In genomic region chr2:32181364-32181763, GRCm38 (mm10) we compare ENCODE assay signal across 13 mouse cellular contexts. TPM values are rescaled to one million over a fixed set of nuclear protein-coding genes. Genes with fewer than 3 reads are reported as not detected.
DNase-seq lines count a peak whose midpoint lies in the region; ATAC-seq lines count a peak whose summit lies in the region.
"Had no signal": no experiment of that assay in that cellular context is flagged by ENCODE, and none has a peak within 500 bp of the region (broad histone marks: within the 10 kb centered on the region; RNA-seq: fewer than 3 reads in every experiment).

No protein-coding gene starts in this region.

- H3K9me3 ChIP-seq in heart, embryonic 15.5 days (replicated peaks) = no peaks in the 10 kb centered on the region
- no peaks in the 10 kb centered on the region for H3K9me3 ChIP-seq in midbrain, embryonic 13.5 days
- H3K9me3 ChIP-seq in midbrain, embryonic 15.5 days = no peaks in the 10 kb centered on the region

- no peak overlapping the region for H3K4me3 ChIP-seq in heart, embryonic 15.5 days
- no peak overlapping the region for H3K4me3 ChIP-seq in midbrain, embryonic 13.5 days (replicated peaks)
- H3K4me3 ChIP-seq in midbrain, embryonic 15.5 days = no peak overlapping the region
- H3K4me3 ChIP-seq: left cerebral cortex, adult 2 months had no signal

- peaks cover 18% of the 10 kb centered on the region for H3K36me3 ChIP-seq in heart, embryonic 15.5 days
- H3K36me3 ChIP-seq in midbrain, embryonic 13.5 days = peaks cover 34% of the 10 kb centered on the region
- H3K36me3 ChIP-seq in midbrain, embryonic 15.5 days (replicated peaks) = peaks cover 9% of the 10 kb centered on the region

- H3K4me1 ChIP-seq in heart, embryonic 15.5 days (replicated peaks) = peaks cover 77% of the 10 kb centered on the region
- peaks cover 71% of the 10 kb centered on the region for H3K4me1 ChIP-seq in midbrain, embryonic 13.5 days (replicated peaks)
- peaks cover 63% of the 10 kb centered on the region for H3K4me1 ChIP-seq in midbrain, embryonic 15.5 days

- no peak overlapping the region for H3K9ac ChIP-seq in heart, embryonic 15.5 days
- peak overlapping the region; percentile 19; the same call in 1 of the 2 replicates for H3K9ac ChIP-seq in midbrain, embryonic 13.5 days (replicated peaks)
- H3K9ac ChIP-seq in midbrain, embryonic 15.5 days = no peak overlapping the region

- no peak overlapping the region for H3K4me2 ChIP-seq in heart, embryonic 15.5 days
- no peak overlapping the region for H3K4me2 ChIP-seq in midbrain, embryonic 13.5 days (replicated peaks)
- no peak overlapping the region for H3K4me2 ChIP-seq in midbrain, embryonic 15.5 days

- H3K27me3 ChIP-seq in heart, embryonic 15.5 days = no peaks in the 10 kb centered on the region
- no peaks in the 10 kb centered on the region for H3K27me3 ChIP-seq in midbrain, embryonic 13.5 days
- no peaks in the 10 kb centered on the region for H3K27me3 ChIP-seq in midbrain, embryonic 15.5 days (replicated peaks)

- intact Hi-C loops in heart, postnatal 14 days (cut with DNase I) = no loop called here
- intact Hi-C loops in left cerebral cortex, postnatal 36 days (cut with DNase I) = no loop called here

- peak overlapping the region; percentile 35; the same call in 1 of the 2 replicates for H3K27ac ChIP-seq in heart, embryonic 15.5 days
- peak overlapping the region; percentile 51 for H3K27ac ChIP-seq in midbrain, embryonic 13.5 days
- H3K27ac ChIP-seq in midbrain, embryonic 15.5 days = no peak overlapping the region
- H3K27ac ChIP-seq: left cerebral cortex, adult 2 months had no signal

- no peak for DNase-seq in heart, postnatal 14 days
- DNase-seq in gonadal fat pad, adult 2 months (ENCODE audit: low read depth) = peak; percentile 77
- peak; percentile 66 to 81 for DNase-seq in thymus, postnatal 10 days (ENCODE audit: low spot score in 2 of 2)
- no peak for DNase-seq in left cerebral cortex, postnatal 36 days (ENCODE audit: low spot score in 2 of 2)
- no peak for DNase-seq in lung, adult 18-20 months
- DNase-seq: cerebellum, postnatal 36 days; heart, adult 18-20 months; right cerebral cortex, postnatal 14 days had no signal

- WGBS in heart, embryonic 15.5 days = 74% methylated on average over 5 of the region's 5 CpGs
- WGBS in midbrain, embryonic 13.5 days = 74% methylated on average over 5 of the region's 5 CpGs
- WGBS in midbrain, embryonic 15.5 days = 63% methylated on average over 5 of the region's 5 CpGs

- no peak for ATAC-seq in heart, embryonic 15.5 days (replicated peaks; ENCODE audit: insufficient number of reproducible peaks, insufficient read depth, low FRiP score, low read depth)
- ATAC-seq in midbrain, embryonic 13.5 days = no peak
- ATAC-seq in midbrain, embryonic 15.5 days (replicated peaks) = no peak
- ATAC-seq: inflammation-experienced regulatory T-cells, adult 6 months had no signal

RNA-seq across cellular contexts. Expression of gene Prrc2b, which starts 30.5 kb away (rescaled TPM):
- polyA plus RNA-seq in heart, embryonic 15.5 days (2015; fragmentation: Nextera tagmentation; extraction: Ambion mirVana) = 21.0 and 34.8 TPM in 2 replicates
- 100 to 1,000 TPM in 1 of 2 experiments, 10 to 100 TPM in 1; 92.9 to 101 TPM for total RNA-seq in heart, postnatal 14 days (2021)
- polyA plus RNA-seq in midbrain, embryonic 13.5 days (2015; fragmentation: Nextera tagmentation; extraction: Ambion mirVana) = 68.4 and 77.5 TPM in 2 replicates
- polyA plus RNA-seq in midbrain, embryonic 15.5 days (2015; fragmentation: Nextera tagmentation; extraction: Ambion mirVana) = 85.4 and 92.2 TPM in 2 replicates
- 42.7 and 62.1 TPM in 2 replicates for polyA plus RNA-seq in gonadal fat pad, adult 2 months (2012; rRNA removed)
- 100 to 1,000 TPM; 257 to 259 TPM for total RNA-seq in left cerebral cortex, postnatal 36 days (2021)

RNA-seq across cellular contexts. Expression of gene Pomt1, which starts 55.0 kb away (rescaled TPM):
- polyA plus RNA-seq in heart, embryonic 15.5 days (2015; fragmentation: Nextera tagmentation; extraction: Ambion mirVana) = 15.4 and 18.0 TPM in 2 replicates
- total RNA-seq in heart, postnatal 14 days (2021) = 10 to 100 TPM; 11.7 to 13.4 TPM
- 28.2 and 28.6 TPM in 2 replicates for polyA plus RNA-seq in midbrain, embryonic 13.5 days (2015; fragmentation: Nextera tagmentation; extraction: Ambion mirVana)
- polyA plus RNA-seq in midbrain, embryonic 15.5 days (2015; fragmentation: Nextera tagmentation; extraction: Ambion mirVana) = 32.8 and 37.7 TPM in 2 replicates
- polyA plus RNA-seq in gonadal fat pad, adult 2 months (2012; rRNA removed) = 27.7 and 29.2 TPM in 2 replicates
- total RNA-seq in left cerebral cortex, postnatal 36 days (2021) = 10 to 100 TPM; 16.3 to 22.1 TPM

Comparison
In these comparisons a context has a peak if more than half of its experiments do, and no peak if none do; other contexts are left out.
1. DNase-seq: peak in gonadal fat pad, adult 2 months (single experiment) and thymus, postnatal 10 days (2 of 2); none in heart, postnatal 14 days (0 of 2), left cerebral cortex, postnatal 36 days (0 of 2) and lung, adult 18-20 months (0 of 2).